Mouse (Mus musculus) lung, postnatal 36 days (tissue): ENCODE results near the gene Dscam.
"Not testable (repeated sequence)": the region's sequence is repeated elsewhere in the genome, so short reads cannot be mapped to it uniquely, and the experiment has no call there.

Experiments
- DNase-seq: peaks from one replicate; pipeline ENCODE4 v3.0.0; 2022; ENCODE audit warnings: mixed read lengths

Gene Dscam

GRCm38 (mm10) chr16:96931771-96932170 is 238.8 kb downstream of the Dscam start:
- no peak for DNase-seq

- no peak for DNase-seq
Observed at GRCm38 (mm10) chr16:96928011-96928410, 242.5 kb downstream of the Dscam start.

GRCm38 (mm10) chr16:96927408-96927807 is 243.1 kb downstream of the Dscam start:
- DNase-seq: no peak

- no peak for DNase-seq
Observed at GRCm38 (mm10) chr16:96926977-96927376, 243.6 kb downstream of the Dscam start.

- no peak for DNase-seq
Observed at GRCm38 (mm10) chr16:96923941-96924340, 246.6 kb downstream of the Dscam start.

GRCm38 (mm10) chr16:96914495-96914894 is 256.1 kb downstream of the Dscam start:
- no peak for DNase-seq

GRCm38 (mm10) chr16:96912836-96913235 is 257.7 kb downstream of the Dscam start:
- DNase-seq: no peak

GRCm38 (mm10) chr16:96912103-96912502 is 258.4 kb downstream of the Dscam start:
- DNase-seq: no peak

- DNase-seq: no peak
Observed at GRCm38 (mm10) chr16:96910405-96911164, 260.0 kb downstream of the Dscam start.

GRCm38 (mm10) chr16:96907818-96908217 is 262.7 kb downstream of the Dscam start:
- no peak for DNase-seq

GRCm38 (mm10) chr16:96907081-96907480 is 263.5 kb downstream of the Dscam start:
- DNase-seq: no peak

GRCm38 (mm10) chr16:96906630-96907029 is 263.9 kb downstream of the Dscam start:
- DNase-seq: no peak

- no peak for DNase-seq
Observed at GRCm38 (mm10) chr16:96904761-96905160, 265.8 kb downstream of the Dscam start.

GRCm38 (mm10) chr16:96904359-96904758 is 266.2 kb downstream of the Dscam start:
- no peak for DNase-seq

- DNase-seq: no peak
Observed at GRCm38 (mm10) chr16:96902596-96902995, 268.0 kb downstream of the Dscam start.

- DNase-seq: no peak
Observed at GRCm38 (mm10) chr16:96901234-96902014, 269.1 kb downstream of the Dscam start.

- DNase-seq: no peak
Observed at GRCm38 (mm10) chr16:96899329-96899728, 271.2 kb downstream of the Dscam start.

- DNase-seq: peak; percentile 32
Observed at GRCm38 (mm10) chr16:96896510-96897133, 273.9 kb downstream of the Dscam start.

- DNase-seq: no peak
Observed at GRCm38 (mm10) chr16:96888036-96888435, 282.5 kb downstream of the Dscam start.

GRCm38 (mm10) chr16:96885817-96886216 is 284.7 kb downstream of the Dscam start:
- DNase-seq: no peak

GRCm38 (mm10) chr16:96884590-96884989 is 286.0 kb downstream of the Dscam start:
- not testable (repeated sequence) for DNase-seq

GRCm38 (mm10) chr16:96877271-96877670 is 293.3 kb downstream of the Dscam start:
- DNase-seq: no peak

- no peak for DNase-seq
Observed at GRCm38 (mm10) chr16:96872799-96873198, 297.8 kb downstream of the Dscam start.

- no peak for DNase-seq
Observed at GRCm38 (mm10) chr16:96857571-96857970, 313.0 kb downstream of the Dscam start.
